In the genomic region with DNA sequence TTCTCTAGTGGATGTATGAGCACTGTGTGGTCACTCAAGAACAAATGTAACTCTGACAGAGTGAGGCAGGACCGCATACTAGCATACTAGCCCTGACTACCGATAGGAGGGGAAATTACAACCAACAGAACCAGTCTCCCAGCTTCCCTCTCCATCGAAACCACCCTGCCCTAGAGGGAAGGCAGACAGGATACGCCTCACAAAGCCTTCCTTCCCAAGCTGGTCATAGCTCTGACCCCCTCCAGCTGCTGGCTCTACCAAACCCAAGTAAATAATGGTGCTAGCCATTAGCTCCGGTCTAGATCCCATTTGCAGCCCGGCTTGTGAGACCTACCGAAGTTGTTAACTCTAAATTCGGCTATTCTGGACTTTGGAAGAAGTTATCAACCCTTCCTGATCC, we compare ENCODE assay signal across 8 mouse cellular contexts. TPM values are rescaled to one million over a fixed set of nuclear protein-coding genes. Genes with fewer than 3 reads are reported as not detected.
DNase-seq lines count a peak whose midpoint lies in the region; ATAC-seq and TF ChIP-seq lines count a peak whose summit lies in the region.

No protein-coding gene starts in this region.

- H3K4me1 ChIP-seq in forebrain, embryonic 14.5 days (ENCODE audit: control insufficient read depth, insufficient read depth, low read length): peaks cover 24% of the 10 kb centered on the region
- H3K4me1 ChIP-seq in limb, embryonic 10.5 days: peaks cover 28% of the 10 kb centered on the region
- H3K4me1 ChIP-seq in midbrain, postnatal 0 days (ENCODE audit: insufficient read depth, low read length): peaks cover 21% of the 10 kb centered on the region

- DNase-seq in retina, embryonic 14.5 days (ENCODE audit: low spot score): peak; percentile 28
- no peak for DNase-seq in retina, postnatal 1 day
- DNase-seq in forebrain, embryonic 14.5 days (ENCODE audit: low spot score): peak; percentile 25
- no peak for DNase-seq in limb, embryonic 10.5 days (ENCODE audit: low spot score)
- DNase-seq in midbrain, postnatal 0 days (ENCODE audit: low spot score): no peak
- no peak for DNase-seq in cerebellum, postnatal 14 days
- DNase-seq in layer of hippocampus, postnatal 36 days: no peak
- no peak for DNase-seq in yolk sac, embryonic 10.5 days (ENCODE audit: low spot score)

- 24% methylated on average over 8 of the region's 8 CpGs for WGBS in forebrain, embryonic 14.5 days
- 39% methylated on average over 8 of the region's 8 CpGs for WGBS in limb, embryonic 10.5 days
- WGBS in midbrain, postnatal 0 days: 14% methylated on average over 8 of the region's 8 CpGs

- H3K27me3 ChIP-seq in forebrain, embryonic 14.5 days (replicated peaks; ENCODE audit: control insufficient read depth, insufficient read depth, low read length): no peaks in the 10 kb centered on the region
- H3K27me3 ChIP-seq in limb, embryonic 10.5 days (ENCODE audit: low read depth, poor library complexity, severe bottlenecking): no peaks in the 10 kb centered on the region
- no peaks in the 10 kb centered on the region for H3K27me3 ChIP-seq in midbrain, postnatal 0 days (ENCODE audit: insufficient read depth, low read length)

- no peaks in the 10 kb centered on the region for H3K36me3 ChIP-seq in forebrain, embryonic 14.5 days (ENCODE audit: control insufficient read depth, insufficient read depth, low read length)
- H3K36me3 ChIP-seq in limb, embryonic 10.5 days: peaks cover 15% of the 10 kb centered on the region; the same call in 1 of the 2 replicates
- no peaks in the 10 kb centered on the region for H3K36me3 ChIP-seq in midbrain, postnatal 0 days (ENCODE audit: insufficient read depth, low read length)

- H3K27ac ChIP-seq in forebrain, embryonic 14.5 days (ENCODE audit: low read depth, low read length): no peak overlapping the region
- no peak overlapping the region for H3K27ac ChIP-seq in limb, embryonic 10.5 days
- H3K27ac ChIP-seq in midbrain, postnatal 0 days (ENCODE audit: low read depth, low read length): no peak overlapping the region

- ATAC-seq in forebrain, embryonic 14.5 days: no peak
- no peak for ATAC-seq in midbrain, postnatal 0 days (ENCODE audit: low FRiP score)

- peak overlapping the region; percentile 94 for H3K9ac ChIP-seq in forebrain, embryonic 14.5 days (ENCODE audit: low read length)
- H3K9ac ChIP-seq in midbrain, postnatal 0 days (replicated peaks; ENCODE audit: low read length, poor library complexity, severe bottlenecking): no peak overlapping the region; the same call in 1 of the 2 replicates

- peak overlapping the region; percentile 98 for H3K4me2 ChIP-seq in forebrain, embryonic 14.5 days (ENCODE audit: low read length)
- H3K4me2 ChIP-seq in midbrain, postnatal 0 days (ENCODE audit: low read depth, low read length, poor library complexity, severe bottlenecking): peak overlapping the region; percentile 91

- TF ChIP-seq CTCF in midbrain, postnatal 0 days (IDR thresholded peaks at IDR 0.05): 0 out of 2 replicates have a peak, but pooled peaks have one; percentile 9

- H3K9me3 ChIP-seq in forebrain, embryonic 14.5 days (replicated peaks; ENCODE audit: control insufficient read depth, low read length): no peaks in the 10 kb centered on the region
- H3K9me3 ChIP-seq in limb, embryonic 10.5 days (replicated peaks): no peaks in the 10 kb centered on the region
- H3K9me3 ChIP-seq in midbrain, postnatal 0 days (ENCODE audit: low read length): no peaks in the 10 kb centered on the region

- peak overlapping the region; percentile 98 for H3K4me3 ChIP-seq in forebrain, embryonic 14.5 days (ENCODE audit: low read depth, low read length)
- H3K4me3 ChIP-seq in limb, embryonic 10.5 days: peak overlapping the region; percentile 97
- peak overlapping the region; percentile 96 for H3K4me3 ChIP-seq in midbrain, postnatal 0 days (ENCODE audit: low read depth, low read length)

RNA-seq across cellular contexts. Expression of gene Gm5767, which starts 55.5 kb away (rescaled TPM):
- not detected in 2 replicates for polyA plus RNA-seq in forebrain, embryonic 14.5 days (2014; fragmentation: Nextera tagmentation; extraction: Ambion mirVana)
- polyA plus RNA-seq in limb, embryonic 10.5 days (2016; fragmentation: Nextera tagmentation; extraction: Ambion mirVana): not detected in 2 replicates
- not detected in 2 replicates for total RNA-seq in midbrain, postnatal 0 days (2014; rRNA removed)
- not detected in 2 replicates for polyA plus RNA-seq in midbrain, postnatal 0 days (2015; fragmentation: Nextera tagmentation; extraction: Ambion mirVana)
- total RNA-seq in layer of hippocampus, postnatal 36 days (2021): not detected

RNA-seq across cellular contexts. Expression of gene Usp7, which starts 56.1 kb away (rescaled TPM):
- polyA plus RNA-seq in forebrain, embryonic 14.5 days (2014; fragmentation: Nextera tagmentation; extraction: Ambion mirVana): 42.1 and 42.7 TPM in 2 replicates
- polyA plus RNA-seq in limb, embryonic 10.5 days (2016; fragmentation: Nextera tagmentation; extraction: Ambion mirVana): 28.9 and 32.8 TPM in 2 replicates
- total RNA-seq in midbrain, postnatal 0 days (2014; rRNA removed): 116 and 129 TPM in 2 replicates
- polyA plus RNA-seq in midbrain, postnatal 0 days (2015; fragmentation: Nextera tagmentation; extraction: Ambion mirVana): 17.0 and 21.8 TPM in 2 replicates
- 100 to 1,000 TPM; 157 to 160 TPM for total RNA-seq in layer of hippocampus, postnatal 36 days (2021)

Comparison
In these comparisons a context has a peak if more than half of its experiments do, and no peak if none do; other contexts are left out.
1. DNase-seq: peak in retina, embryonic 14.5 days (single experiment) and forebrain, embryonic 14.5 days (single experiment); none in retina, postnatal 1 day (single experiment), limb, embryonic 10.5 days (single experiment), midbrain, postnatal 0 days (single experiment), cerebellum, postnatal 14 days (0 of 2), layer of hippocampus, postnatal 36 days (0 of 2) and yolk sac, embryonic 10.5 days (single experiment).
2. Peak in every context shown above with its lines, with median percentiles within 50 percentile points of each other: H3K4me3 ChIP-seq.